Mouse (Mus musculus) bone marrow macrophage, adult 2 months (primary cell): Measurements from ENCODE around the gene Cd3e. TPM values are rescaled to one million over a fixed set of nuclear protein-coding genes. Genes with fewer than 3 reads are reported as not detected.

Experiments used
- H3K27ac ChIP-seq: 2 replicates; pipeline ENCODE4 v1.5.1; 2012; ENCODE audit warnings: low read depth, low read length; ENCODE audit not compliant: insufficient read depth
- H3K4me1 ChIP-seq: 2 replicates; pipeline ENCODE4 v1.6.1; 2012; ENCODE audit warnings: low read length; ENCODE audit not compliant: control insufficient read depth, insufficient read depth
- H3K4me3 ChIP-seq: 2 replicates; pipeline ENCODE4 v1.5.1; 2012; ENCODE audit warnings: mild to moderate bottlenecking, low read length, moderate library complexity; ENCODE audit not compliant: insufficient read depth
- CTCF ChIP-seq: IDR thresholded peaks from 2 replicates; pipeline ENCODE4 v1.5.1; 2012; ENCODE audit warnings: low read depth, mild to moderate bottlenecking, low read length, moderate library complexity
- POLR2A ChIP-seq: IDR thresholded peaks from 2 replicates; pipeline ENCODE4 v1.6.1; 2012; ENCODE audit warnings: mild to moderate bottlenecking, low read depth, low read length, borderline replicate concordance
- polyA plus RNA-seq: library from polyadenylated mRNA; stranded (reverse); fragments of >200 nt; gene quantifications from 2 replicates; pipeline ENCODE4 v1.2.4, GENCODE M21; 2012; ENCODE audit not compliant: missing spikeins, insufficient read depth, insufficient read length

Gene Cd3e
- not detected in 2 replicates for polyA plus RNA-seq

GRCm38 (mm10) chr9:45009180-45010078 lies at the start of gene Cd3e:
Gene Cd3e (minus strand): TSS chr9:45009627.
- Histone ChIP-seq H3K4me3 (no peak within 1 kb of the TSS), H3K27ac (no peak within 1 kb of the TSS), H3K4me1 (no peaks in the 10 kb centered on the region)
- TF ChIP-seq CTCF (no peak), POLR2A (no peak)

DNA sequence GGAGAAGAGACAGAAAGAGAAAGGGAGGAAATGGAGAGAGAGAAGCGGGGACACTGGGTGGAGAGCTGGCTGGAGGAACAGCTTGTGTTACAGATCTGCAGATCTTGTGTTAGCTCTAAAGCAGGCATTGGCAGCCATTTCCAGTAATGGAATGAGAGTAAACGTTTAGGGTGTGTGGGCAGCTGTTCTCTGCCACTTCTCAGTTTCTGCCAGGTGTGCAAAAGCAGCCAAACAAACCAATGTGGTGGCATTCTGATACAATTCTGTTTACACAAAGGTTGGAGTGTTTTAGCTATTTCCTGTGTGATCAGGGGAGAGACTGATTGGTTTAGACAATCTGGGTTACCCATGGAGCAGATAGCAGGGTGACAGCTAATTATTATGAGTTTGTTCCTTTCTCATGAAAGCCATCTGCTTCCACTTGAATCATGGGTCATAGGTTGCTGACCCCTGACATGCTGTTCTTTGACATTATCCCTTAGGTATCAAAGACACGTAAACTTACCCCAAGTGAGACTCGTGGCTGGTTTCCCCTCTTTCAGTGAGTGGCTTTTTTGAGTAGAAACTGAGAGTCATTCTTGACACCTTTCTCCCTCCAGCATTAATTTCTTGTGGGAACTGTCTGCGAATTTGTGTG lies 49.0 kb upstream of the Cd3e start:
- TF ChIP-seq POLR2A (no peak), CTCF (no peak)
- Histone ChIP-seq H3K4me1 (no peaks in the 10 kb centered on the region), H3K4me3 (no peak overlapping the region), H3K27ac (no peak overlapping the region)

DNA sequence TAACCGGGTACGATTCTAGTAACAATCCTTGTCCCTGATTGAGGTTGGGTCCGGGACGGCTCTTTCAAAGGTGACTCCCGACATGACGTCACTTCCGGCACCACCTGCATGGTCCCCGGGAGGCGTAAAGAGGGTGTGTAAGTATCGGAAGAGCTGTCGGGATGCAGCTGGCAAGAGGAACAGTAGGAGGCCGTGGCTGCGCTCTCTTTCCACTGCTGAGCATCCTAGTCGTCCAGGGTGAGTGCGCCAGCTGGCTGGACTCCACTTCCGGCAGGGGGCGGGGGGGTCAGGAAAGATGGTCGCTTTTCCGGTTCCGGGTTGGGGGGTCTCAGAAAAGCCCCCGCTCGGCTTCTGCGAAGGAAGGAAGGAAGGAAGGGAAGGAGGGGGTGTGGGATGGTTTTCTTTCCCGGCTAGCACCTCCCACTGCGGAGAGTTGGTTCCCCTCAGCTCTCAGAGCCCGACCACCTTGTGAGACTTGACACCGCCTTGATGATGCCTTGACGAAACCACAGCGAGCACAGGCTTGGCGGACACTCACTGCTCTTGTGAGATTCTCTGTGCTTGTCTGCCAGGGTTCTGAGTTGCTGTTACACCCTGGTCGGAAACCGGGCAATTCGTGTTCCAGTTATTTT lies 45.8 kb upstream of the Cd3e start, which contains the start of gene Mpzl3:
TSS of gene Mpzl3 (plus strand) at position 105 of the 632 bp plus-strand sequence.
- no peak for TF ChIP-seq CTCF
- no peaks in the 10 kb centered on the region for H3K4me1 ChIP-seq
- H3K4me3 ChIP-seq = peak within 1 kb of the TSS; percentile 15; the same call in 1 of the 2 replicates
- no peak within 1 kb of the TSS for H3K27ac ChIP-seq

- no peak overlapping the region for H3K4me3 ChIP-seq
- H3K4me1 ChIP-seq = peaks cover 4% of the 10 kb centered on the region
- H3K27ac ChIP-seq = no peak overlapping the region
- TF ChIP-seq POLR2A (no peak), CTCF (no peak)
These were observed 40.9 kb upstream of the Cd3e start for GRCm38 (mm10) chr9:45050301-45050700.

GRCm38 (mm10) chr9:45049731-45050130 lies 40.3 kb upstream of the Cd3e start:
- H3K27ac ChIP-seq = no peak overlapping the region
- TF ChIP-seq CTCF (no peak), POLR2A (no peak)
- H3K4me1 ChIP-seq = peaks cover 4% of the 10 kb centered on the region
- no peak overlapping the region for H3K4me3 ChIP-seq

- H3K4me3 ChIP-seq = no peak overlapping the region
- H3K4me1 ChIP-seq = peaks cover 4% of the 10 kb centered on the region
- H3K27ac ChIP-seq = no peak overlapping the region
- TF ChIP-seq CTCF = no peak
- TF ChIP-seq POLR2A = no peak
These were observed 39.1 kb upstream of the Cd3e start for GRCm38 (mm10) chr9:45048511-45048910.

DNA sequence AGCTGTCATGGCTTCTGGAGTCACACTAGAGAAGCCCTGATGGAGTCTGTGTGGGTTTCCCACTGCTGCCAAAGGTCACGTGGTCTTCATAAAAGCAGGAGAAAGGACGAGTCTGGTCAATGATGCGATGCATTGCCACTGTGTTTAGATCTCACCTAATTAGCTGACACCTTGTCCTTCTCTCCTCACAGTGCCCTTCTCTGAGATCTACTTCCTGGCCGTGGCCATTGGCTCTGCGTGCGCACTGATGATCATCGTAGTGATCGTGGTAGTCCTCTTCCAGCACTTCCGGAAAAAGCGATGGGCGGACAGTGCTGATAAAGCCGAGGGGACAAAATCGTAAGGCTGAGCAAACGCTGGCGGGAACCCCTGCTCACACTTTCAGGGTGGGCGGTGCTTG lies 37.5 kb upstream of the Cd3e start:
- H3K27ac ChIP-seq = no peak overlapping the region
- no peak overlapping the region for H3K4me3 ChIP-seq
- TF ChIP-seq CTCF = no peak
- no peak for TF ChIP-seq POLR2A
- H3K4me1 ChIP-seq = peaks cover 4% of the 10 kb centered on the region

- Histone ChIP-seq H3K4me1 (no peaks in the 10 kb centered on the region), H3K4me3 (no peak overlapping the region), H3K27ac (no peak overlapping the region)
- no peak for TF ChIP-seq POLR2A
- no peak for TF ChIP-seq CTCF
These were observed 33.5 kb upstream of the Cd3e start for GRCm38 (mm10) chr9:45042947-45043346.

GRCm38 (mm10) chr9:45042056-45042720 lies 32.8 kb upstream of the Cd3e start:
- no peak overlapping the region for H3K4me3 ChIP-seq
- no peak for TF ChIP-seq POLR2A
- TF ChIP-seq CTCF = no peak
- H3K4me1 ChIP-seq = no peaks in the 10 kb centered on the region
- no peak overlapping the region for H3K27ac ChIP-seq
